Mouse (Mus musculus) kidney, postnatal 0 days (tissue): Measurements from ENCODE around the gene Ilf3. TPM values are rescaled to one million over a fixed set of nuclear protein-coding genes. Genes with fewer than 3 reads are reported as not detected.

Experiments
- ATAC-seq: fragments of 200-750 bp; cut with Nextera tagmentation; replicated peaks from 2 replicates; pipeline ENCODE4 v1.8.0; 2017; ENCODE audit warnings: low read depth, moderate number of reproducible peaks, moderate TSS enrichment, moderate library complexity; ENCODE audit not compliant: low FRiP score
- DNase-seq: peaks from one replicate; pipeline ENCODE4 v3.0.0-alpha.2; 2016; ENCODE audit warnings: low spot score
- H3K27ac ChIP-seq: fragments of 300-500 bp; sonication (generic); 2 replicates; pipeline ENCODE4 v1.5.1; 2014; ENCODE audit warnings: mild to moderate bottlenecking
- H3K27me3 ChIP-seq: fragments of 300-500 bp; sonication (generic); 2 replicates; pipeline ENCODE4 v1.6.1; 2014; ENCODE audit warnings: low read length, mixed read lengths; ENCODE audit not compliant: insufficient read depth
- H3K36me3 ChIP-seq: fragments of 300-500 bp; sonication (generic); 2 replicates; pipeline ENCODE4 v1.6.1; 2014; ENCODE audit warnings: low read length, mixed read lengths; ENCODE audit not compliant: insufficient read depth
- H3K4me1 ChIP-seq: fragments of 300-500 bp; sonication (generic); replicated peaks from 2 replicates; pipeline ENCODE4 v1.6.1; 2014; ENCODE audit warnings: antibody characterized with exemption, low read length, mixed read lengths; ENCODE audit not compliant: insufficient read depth
- H3K4me2 ChIP-seq: fragments of 300-500 bp; sonication (generic); 2 replicates; pipeline ENCODE4 v1.6.1; 2014; ENCODE audit warnings: mild to moderate bottlenecking, low read length, moderate library complexity, mixed read lengths
- H3K4me3 ChIP-seq: fragments of 300-500 bp; sonication (generic); replicated peaks from 2 replicates; pipeline ENCODE4 v1.5.1; 2014; ENCODE audit warnings: low read depth, low read length
- H3K9ac ChIP-seq: fragments of 300-500 bp; sonication (generic); 2 replicates; pipeline ENCODE4 v1.6.1; 2014; ENCODE audit warnings: low read depth, low read length
- H3K9me3 ChIP-seq: fragments of 300-500 bp; sonication (generic); replicated peaks from 2 replicates; pipeline ENCODE4 v1.6.1; 2016; ENCODE audit warnings: low read length, inconsistent platforms, mixed read lengths
- CTCF ChIP-seq: IDR thresholded peaks from 2 replicates; pipeline ENCODE4 v1.5.1; 2016; ENCODE audit warnings: antibody characterized with exemption, low read depth, mild to moderate bottlenecking, moderate library complexity
- WGBS: fragments of 180-500 bp; shearing (Covaris S2); extraction: QIAGEN DNeasy Blood & Tissue Kit; methylation state at CpG from one replicate; pipeline ENCODE4 v1.1.7; 2014; 5-methylcytosine and 5-hydroxymethylcytosine counted together
- polyA plus RNA-seq: library from polyadenylated mRNA; unstranded; fragments of >200 nt; fragmentation: Nextera tagmentation; extraction: Ambion mirVana; gene quantifications from 2 replicates; pipeline ENCODE4 v1.2.1, GENCODE M21; 2015

Gene Ilf3
- polyA plus RNA-seq = 113 and 125 TPM in 2 replicates

GRCm38 (mm10) chr9:21367357-21368111 is at the start of gene Ilf3:
Gene Ilf3, plus strand, starts transcription at chr9:21367871.
- Histone ChIP-seq H3K4me2 (peak within 1 kb of the TSS; percentile 72), H3K27ac (peak within 1 kb of the TSS; percentile 89), H3K27me3 (no peaks in the 10 kb centered on the region), H3K9ac (peak within 1 kb of the TSS; percentile 84), H3K9me3 (no peaks in the 10 kb centered on the region), H3K36me3 (no peaks in the 10 kb centered on the region), H3K4me3 (peak within 1 kb of the TSS; percentile 97), H3K4me1 (no peaks in the 10 kb centered on the region)
- no peak for TF ChIP-seq CTCF
- ATAC-seq (peak; percentile 93), DNase-seq (peak; percentile 100)
- WGBS = under 1% methylated on average over 61 of the region's 66 CpGs

GRCm38 (mm10) chr9:21318792-21319191 is 48.9 kb upstream of the Ilf3 start:
- no peak for ATAC-seq
- no peak for TF ChIP-seq CTCF
- H3K9me3 ChIP-seq = no peaks in the 10 kb centered on the region

DNA sequence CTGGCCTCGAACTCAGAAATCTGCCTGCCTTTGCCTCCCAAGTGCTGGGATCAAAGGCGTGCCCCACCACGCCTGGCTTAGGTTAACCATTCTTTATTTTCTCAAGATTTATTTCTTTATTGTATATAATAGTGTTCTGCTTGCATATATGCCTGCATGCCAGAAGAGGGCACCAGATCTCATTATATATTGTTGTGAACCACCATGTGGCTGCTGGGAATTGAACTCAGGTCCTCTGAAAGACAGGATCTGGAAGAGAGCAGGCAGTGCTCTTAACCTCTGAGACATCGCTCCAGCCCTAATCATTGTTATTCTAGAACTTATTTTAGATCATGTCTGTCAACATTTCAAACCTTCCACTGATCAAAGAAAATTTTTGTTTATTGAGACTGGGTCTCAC is 48.2 kb upstream of the Ilf3 start:
- H3K9me3 ChIP-seq = no peaks in the 10 kb centered on the region
- peaks cover 7% of the 10 kb centered on the region; the same call in 1 of the 2 replicates for H3K4me1 ChIP-seq
- H3K9ac ChIP-seq = no peak overlapping the region
- H3K36me3 ChIP-seq = no peaks in the 10 kb centered on the region
- WGBS = 92% methylated on average over 4 of the region's 4 CpGs
- H3K4me2 ChIP-seq = no peak overlapping the region
- H3K27ac ChIP-seq = no peak overlapping the region
- H3K4me3 ChIP-seq = no peak overlapping the region
- H3K27me3 ChIP-seq = no peaks in the 10 kb centered on the region
- peak; percentile 30 for TF ChIP-seq CTCF
- ATAC-seq (no peak), DNase-seq (no peak)

More at GRCm38 (mm10) chr9:21318792-21319191, 48.9 kb upstream of the Ilf3 start:
- no peak overlapping the region for H3K27ac ChIP-seq
- no peak overlapping the region for H3K4me3 ChIP-seq
- WGBS = 89% methylated on average over 6 of the region's 6 CpGs
- no peaks in the 10 kb centered on the region for H3K27me3 ChIP-seq
- H3K4me1 ChIP-seq = peaks cover 7% of the 10 kb centered on the region; the same call in 1 of the 2 replicates
- DNase-seq = no peak
- H3K9ac ChIP-seq = no peak overlapping the region
- no peaks in the 10 kb centered on the region for H3K36me3 ChIP-seq
- no peak overlapping the region for H3K4me2 ChIP-seq

GRCm38 (mm10) chr9:21320280-21320618 is 47.4 kb upstream of the Ilf3 start:
- H3K27ac ChIP-seq = no peak overlapping the region
- H3K9ac ChIP-seq = peak overlapping the region; percentile 63
- H3K4me2 ChIP-seq = peak overlapping the region; percentile 89
- no peaks in the 10 kb centered on the region for H3K9me3 ChIP-seq
- DNase-seq (no peak), ATAC-seq (no peak)
- H3K36me3 ChIP-seq = no peaks in the 10 kb centered on the region
- no peak for TF ChIP-seq CTCF
- H3K4me1 ChIP-seq = peaks cover 7% of the 10 kb centered on the region; the same call in 1 of the 2 replicates
- no peaks in the 10 kb centered on the region for H3K27me3 ChIP-seq
- WGBS = 29% methylated on average over 4 of the region's 4 CpGs
- peak overlapping the region; percentile 73 for H3K4me3 ChIP-seq

DNA sequence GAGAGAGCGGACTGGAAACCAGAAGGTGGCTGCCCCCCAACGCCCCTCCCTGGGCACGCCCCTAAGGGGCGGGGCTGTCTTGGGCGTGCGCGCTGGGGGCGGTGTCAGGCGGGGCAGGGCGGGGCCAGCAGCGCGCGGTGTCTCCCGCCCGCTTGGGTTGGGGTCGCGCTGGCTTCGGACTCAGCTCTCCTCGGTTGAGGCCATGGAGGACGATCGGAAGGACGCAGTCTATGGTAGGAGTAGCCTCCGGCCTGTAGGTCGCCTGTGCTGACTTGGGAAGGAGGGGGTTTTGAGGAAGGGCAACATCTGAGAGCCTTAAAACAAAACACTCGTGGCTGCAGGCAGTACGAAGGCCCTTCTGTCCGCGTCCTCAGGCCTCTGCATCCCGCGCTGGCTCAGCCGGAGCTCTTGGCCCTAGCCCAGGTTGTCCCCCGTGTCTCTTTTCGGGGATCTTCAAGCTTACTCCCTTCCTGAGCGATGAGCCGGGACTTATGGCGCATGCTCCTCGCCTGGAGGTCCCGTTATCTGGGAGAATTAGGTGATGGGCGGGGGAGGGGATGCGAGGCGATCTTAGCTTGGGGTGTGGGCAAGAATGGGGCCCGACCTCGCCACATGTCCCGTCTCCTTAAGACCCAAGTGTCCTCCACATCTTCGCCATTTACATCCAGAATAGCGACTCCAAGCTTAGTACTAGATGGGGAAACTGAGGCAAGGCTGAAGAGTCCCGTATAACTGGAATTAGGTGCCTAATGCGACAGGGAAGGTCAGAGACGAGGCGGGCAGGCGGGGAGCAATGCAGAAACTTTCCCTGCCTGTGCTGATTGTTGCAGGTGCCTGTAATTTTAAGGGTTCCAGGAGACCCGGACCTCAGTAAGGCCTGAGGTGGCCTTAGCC is 46.8 kb upstream of the Ilf3 start, which contains the start of gene Slc44a2:
Gene Slc44a2 (plus strand): TSS at position 80 of the 894 bp plus-strand sequence.
- peak within 1 kb of the TSS; percentile 89 for H3K4me2 ChIP-seq
- WGBS = under 1% methylated on average over 52 of the region's 52 CpGs
- peaks cover 7% of the 10 kb centered on the region; the same call in 1 of the 2 replicates for H3K4me1 ChIP-seq
- H3K9me3 ChIP-seq = no peaks in the 10 kb centered on the region
- peak within 1 kb of the TSS; percentile 62 for H3K27ac ChIP-seq
- H3K9ac ChIP-seq = peak within 1 kb of the TSS; percentile 63
- H3K4me3 ChIP-seq = peak within 1 kb of the TSS; percentile 73
- no peaks in the 10 kb centered on the region for H3K27me3 ChIP-seq
- H3K36me3 ChIP-seq = no peaks in the 10 kb centered on the region
- TF ChIP-seq CTCF = peak; percentile 20; the same call in 1 of the 2 replicates
- ATAC-seq (peak; percentile 92), DNase-seq (peak; percentile 91)

GRCm38 (mm10) chr9:21321513-21321835 is 46.2 kb upstream of the Ilf3 start:
- no peak for ATAC-seq
- no peaks in the 10 kb centered on the region for H3K36me3 ChIP-seq
- 11% methylated on average over 6 of the region's 6 CpGs for WGBS

More at GRCm38 (mm10) chr9:21321513-21321835, 46.2 kb upstream of the Ilf3 start:
- H3K4me1 ChIP-seq = peaks cover 7% of the 10 kb centered on the region; the same call in 1 of the 2 replicates
- peak overlapping the region; percentile 63 for H3K9ac ChIP-seq
- peak overlapping the region; percentile 62 for H3K27ac ChIP-seq
- H3K27me3 ChIP-seq = no peaks in the 10 kb centered on the region
- H3K4me3 ChIP-seq = peak overlapping the region; percentile 73
- H3K9me3 ChIP-seq = no peaks in the 10 kb centered on the region
- peak overlapping the region; percentile 89 for H3K4me2 ChIP-seq
- no peak for TF ChIP-seq CTCF
- DNase-seq = peak; percentile 56
